Mouse (Mus musculus) kidney, adult 8-10 months (tissue): Measurements from ENCODE around the gene Rps27a.

Source experiments
- DNase-seq, 2 experiments: peaks; one replicate each; pipeline ENCODE4 v3.0.0; 2022

The Rps27a gene

GRCm38 (mm10) chr11:29512818-29513535 lies 34.9 kb downstream of the Rps27a start:
- no peak for DNase-seq

- DNase-seq: no peak
Observed at GRCm38 (mm10) chr11:29509421-29509820, 38.5 kb downstream of the Rps27a start.

- no peak for DNase-seq
Observed at GRCm38 (mm10) chr11:29504899-29505625, 42.8 kb downstream of the Rps27a start.

GRCm38 (mm10) chr11:29503948-29504893 lies 43.7 kb downstream of the Rps27a start:
- DNase-seq: no peak

GRCm38 (mm10) chr11:29496962-29497361 lies 50.9 kb downstream of the Rps27a start:
- DNase-seq: no peak
